Mouse (Mus musculus) myocyte (in vitro differentiated cells): ENCODE measurements at regions not wholly inside any gene's neighbourhood (a gene's known extent, or its start where the extent isn't known, plus 50 kb on each side); places are given as distances from the start of the nearest gene placed in this dataset.

Experiments used
- H3K27me3 ChIP-seq: one replicate; pipeline ENCODE4 v1.6.1; 2011; ENCODE audit not compliant: control insufficient read depth, insufficient read depth, insufficient read length
- H3K36me3 ChIP-seq: one replicate; pipeline ENCODE4 v1.6.1; 2011; ENCODE audit not compliant: control insufficient read depth, insufficient read depth
- H3K4me2 ChIP-seq: one replicate; pipeline ENCODE4 v1.6.1; 2011; ENCODE audit warnings: low read depth, control low read depth
- H3K4me3 ChIP-seq: one replicate; pipeline ENCODE4 v1.5.1; 2011; ENCODE audit warnings: mild to moderate bottlenecking, control low read depth, moderate library complexity
- H3K79me2 ChIP-seq: one replicate; pipeline ENCODE4 v1.6.1; 2011; ENCODE audit not compliant: control insufficient read depth, insufficient read depth
- H3ac ChIP-seq: one replicate; pipeline ENCODE4 v1.6.1; 2011; ENCODE audit not compliant: control insufficient read depth, insufficient read length
- CEBPB ChIP-seq: IDR thresholded peaks from 2 replicates; pipeline ENCODE4 v1.6.1; 2011; ENCODE audit warnings: mild to moderate bottlenecking, moderate library complexity; ENCODE audit not compliant: poor library complexity, insufficient read depth, severe bottlenecking
- E2F4 ChIP-seq: IDR thresholded peaks from one replicate; pipeline ENCODE4 v1.6.1; 2011; ENCODE audit warnings: mild to moderate bottlenecking, control low read depth, moderate library complexity; ENCODE audit not compliant: insufficient read depth
- MAX ChIP-seq: IDR thresholded peaks from one replicate; pipeline ENCODE4 v1.6.1; 2011; ENCODE audit warnings: low read depth, mild to moderate bottlenecking, control low read depth
- MYOD1 ChIP-seq, 3 experiments: IDR thresholded peaks; one replicate each; pipeline ENCODE4 v1.6.1; 2011; ENCODE audit warnings: control low read depth in 2 of 3, low read depth in 2 of 3, mild to moderate bottlenecking in 2 of 3, moderate library complexity in 1 of 3; ENCODE audit not compliant: insufficient read length in 2 of 3, control insufficient read depth in 1 of 3
- MYOG ChIP-seq, 3 experiments: IDR thresholded peaks; one replicate each; pipeline ENCODE4 v1.6.1; 2011; ENCODE audit warnings: control low read depth in 2 of 3, low read depth in 2 of 3, mild to moderate bottlenecking in 2 of 3; ENCODE audit not compliant: insufficient read length in 2 of 3, control insufficient read depth in 1 of 3, insufficient read depth in 1 of 3
- POLR2A ChIP-seq: IDR thresholded peaks from one replicate; pipeline ENCODE4 v1.6.1; 2011; ENCODE audit warnings: low read depth, mild to moderate bottlenecking, control low read depth, moderate library complexity; ENCODE audit not compliant: insufficient read length
- POLR2AphosphoS2 ChIP-seq: IDR thresholded peaks from one replicate; pipeline ENCODE4 v1.6.1; 2011; ENCODE audit warnings: low read depth, control low read depth; ENCODE audit not compliant: insufficient read length
- REST ChIP-seq: IDR thresholded peaks from one replicate; pipeline ENCODE4 v1.6.1; 2011; ENCODE audit warnings: mild to moderate bottlenecking, control low read depth, moderate library complexity; ENCODE audit not compliant: insufficient read depth, insufficient read length
- SRF ChIP-seq: IDR thresholded peaks from one replicate; pipeline ENCODE4 v1.6.1; 2011; ENCODE audit warnings: low read depth; ENCODE audit not compliant: control insufficient read depth, insufficient read length
- TCF12 ChIP-seq: IDR thresholded peaks from one replicate; pipeline ENCODE4 v1.6.1; 2011; ENCODE audit warnings: mild to moderate bottlenecking, control low read depth; ENCODE audit not compliant: poor library complexity, insufficient read depth, severe bottlenecking
- TCF3 ChIP-seq: IDR thresholded peaks from one replicate; pipeline ENCODE4 v1.6.1; 2011; ENCODE audit warnings: low read depth, control low read depth; ENCODE audit not compliant: insufficient read length
- USF1 ChIP-seq: IDR thresholded peaks from one replicate; pipeline ENCODE4 v1.6.1; 2011; ENCODE audit warnings: low read depth, mild to moderate bottlenecking, control low read depth, moderate library complexity

- Histone ChIP-seq H3K36me3 (no peaks in the 10 kb centered on the region), H3ac (no peak overlapping the region), H3K4me3 (no peak overlapping the region), H3K27me3 (no peaks in the 10 kb centered on the region), H3K79me2 (no peaks in the 10 kb centered on the region), H3K4me2 (no peak overlapping the region)
- TF ChIP-seq TCF3 (no peak), USF1 (no peak), MYOD1 (IDR thresholded peaks at IDR 0.05; ENCODE audit: control insufficient read depth in 1 of 3, insufficient read length in 2 of 3, low read depth in 2 of 3) (no peak), MYOG (IDR thresholded peaks at IDR 0.05; ENCODE audit: control insufficient read depth in 1 of 3, insufficient read depth in 1 of 3, insufficient read length in 2 of 3, low read depth in 2 of 3) (no peak), TCF12 (no peak), POLR2A (no peak), POLR2AphosphoS2 (no peak), MAX (no peak), SRF (no peak), CEBPB (no peak), E2F4 (no peak), REST (no peak)
These were observed 650.4 kb downstream of the Epha7 start for GRCm38 (mm10) chr4:29463329-29463728.

GRCm38 (mm10) chr4:29466315-29466714, 653.4 kb downstream of the Epha7 start:
- no peak overlapping the region for H3K4me3 ChIP-seq
- H3K36me3 ChIP-seq, result no peaks in the 10 kb centered on the region
- H3K4me2 ChIP-seq, result no peak overlapping the region
- H3K79me2 ChIP-seq, result no peaks in the 10 kb centered on the region
- no peak for TF ChIP-seq MYOD1 (IDR thresholded peaks at IDR 0.05; ENCODE audit: control insufficient read depth in 1 of 3, insufficient read length in 2 of 3, low read depth in 2 of 3)
- no peak for TF ChIP-seq POLR2A
- no peak for TF ChIP-seq TCF3
- no peak for TF ChIP-seq TCF12
- TF ChIP-seq MYOG (IDR thresholded peaks at IDR 0.05; ENCODE audit: control insufficient read depth in 1 of 3, insufficient read depth in 1 of 3, insufficient read length in 2 of 3, low read depth in 2 of 3), result no peak
- TF ChIP-seq POLR2AphosphoS2, result no peak
- H3ac ChIP-seq, result no peak overlapping the region
- no peaks in the 10 kb centered on the region for H3K27me3 ChIP-seq

- Histone ChIP-seq H3K36me3 (no peaks in the 10 kb centered on the region), H3K27me3 (no peaks in the 10 kb centered on the region), H3K4me3 (no peak overlapping the region), H3K4me2 (no peak overlapping the region), H3K79me2 (no peaks in the 10 kb centered on the region), H3ac (no peak overlapping the region)
- TF ChIP-seq SRF, result no peak
- no peak for TF ChIP-seq POLR2AphosphoS2
- no peak for TF ChIP-seq REST
- TF ChIP-seq TCF3, result no peak
- TF ChIP-seq MYOG (IDR thresholded peaks at IDR 0.05; ENCODE audit: control insufficient read depth in 1 of 3, insufficient read depth in 1 of 3, insufficient read length in 2 of 3, low read depth in 2 of 3), result no peak
- no peak for TF ChIP-seq CEBPB
These were observed 667.6 kb downstream of the Epha7 start for GRCm38 (mm10) chr4:29480384-29481092.

GRCm38 (mm10) chr4:29481093-29481715, 668.3 kb downstream of the Epha7 start:
- H3ac ChIP-seq, result no peak overlapping the region
- H3K79me2 ChIP-seq, result no peaks in the 10 kb centered on the region
- no peak overlapping the region for H3K4me3 ChIP-seq
- no peaks in the 10 kb centered on the region for H3K36me3 ChIP-seq
- H3K27me3 ChIP-seq, result no peaks in the 10 kb centered on the region
- TF ChIP-seq MYOG (IDR thresholded peaks at IDR 0.05; ENCODE audit: control insufficient read depth in 1 of 3, insufficient read depth in 1 of 3, insufficient read length in 2 of 3, low read depth in 2 of 3), result no peak
- TF ChIP-seq TCF3, result no peak
- no peak for TF ChIP-seq CEBPB
- TF ChIP-seq USF1, result no peak
- no peak for TF ChIP-seq POLR2AphosphoS2
- no peak for TF ChIP-seq TCF12
- TF ChIP-seq REST, result no peak
- no peak overlapping the region for H3K4me2 ChIP-seq

GRCm38 (mm10) chr4:29482407-29482806, 669.5 kb downstream of the Epha7 start:
- Histone ChIP-seq H3K4me2 (no peak overlapping the region), H3K27me3 (no peaks in the 10 kb centered on the region), H3K36me3 (no peaks in the 10 kb centered on the region), H3K79me2 (no peaks in the 10 kb centered on the region), H3K4me3 (no peak overlapping the region), H3ac (no peak overlapping the region)
- TF ChIP-seq USF1 (no peak), MAX (no peak), MYOG (IDR thresholded peaks at IDR 0.05; ENCODE audit: control insufficient read depth in 1 of 3, insufficient read depth in 1 of 3, insufficient read length in 2 of 3, low read depth in 2 of 3) (no peak), POLR2A (no peak), POLR2AphosphoS2 (no peak), E2F4 (no peak), MYOD1 (IDR thresholded peaks at IDR 0.05; ENCODE audit: control insufficient read depth in 1 of 3, insufficient read length in 2 of 3, low read depth in 2 of 3) (no peak), REST (no peak), CEBPB (no peak), TCF12 (no peak), TCF3 (no peak), SRF (no peak)
